Mouse (Mus musculus) embryonic facial prominence, embryonic 14.5 days (tissue): Measurements from ENCODE around the gene Rell1. TPM values are rescaled to one million over a fixed set of nuclear protein-coding genes. Genes with fewer than 3 reads are reported as not detected.

Experiments
- ATAC-seq: fragments of 200-750 bp; cut with Nextera tagmentation; 2 replicates; pipeline ENCODE4 v1.8.0; 2017; ENCODE audit warnings: low read depth, moderate number of reproducible peaks, moderate TSS enrichment
- DNase-seq: peaks from one replicate; pipeline ENCODE4 v3.0.0-alpha.2; 2015; ENCODE audit warnings: low spot score
- H3K27ac ChIP-seq: fragments of 300-500 bp; sonication (generic); replicated peaks from 2 replicates; pipeline ENCODE4 v1.5.1; 2014; ENCODE audit warnings: low read depth, mild to moderate bottlenecking, low read length, moderate library complexity
- H3K27me3 ChIP-seq: fragments of 300-500 bp; sonication (generic); replicated peaks from 2 replicates; pipeline ENCODE4 v1.6.1; 2014; ENCODE audit warnings: low read length; ENCODE audit not compliant: control insufficient read depth, insufficient read depth
- H3K36me3 ChIP-seq: fragments of 300-500 bp; sonication (generic); 2 replicates; pipeline ENCODE4 v1.6.1; 2014; ENCODE audit warnings: low read length, mixed read lengths; ENCODE audit not compliant: control insufficient read depth, insufficient read depth
- H3K4me1 ChIP-seq: fragments of 300-500 bp; sonication (generic); 2 replicates; pipeline ENCODE4 v1.6.1; 2014; ENCODE audit warnings: antibody characterized with exemption, low read length; ENCODE audit not compliant: control insufficient read depth, insufficient read depth
- H3K4me2 ChIP-seq: fragments of 300-500 bp; sonication (generic); 2 replicates; pipeline ENCODE4 v1.6.1; 2014; ENCODE audit warnings: low read depth, mild to moderate bottlenecking, low read length, moderate library complexity, mixed read lengths
- H3K4me3 ChIP-seq: fragments of 300-500 bp; sonication (generic); 2 replicates; pipeline ENCODE4 v1.5.1; 2014; ENCODE audit warnings: low read depth, mild to moderate bottlenecking, low read length
- H3K9ac ChIP-seq: fragments of 300-500 bp; sonication (generic); 2 replicates; pipeline ENCODE4 v1.6.1; 2014; ENCODE audit warnings: low read depth, mild to moderate bottlenecking, low read length, moderate library complexity, mixed read lengths
- H3K9me3 ChIP-seq: fragments of 300-500 bp; sonication (generic); 2 replicates; pipeline ENCODE4 v1.6.1; 2016; ENCODE audit warnings: low read length; ENCODE audit not compliant: control insufficient read depth
- WGBS: fragments of 180-500 bp; shearing (Covaris S2); extraction: QIAGEN DNeasy Blood & Tissue Kit; methylation state at CpG from one replicate; pipeline ENCODE4 v1.1.7; 2014; 5-methylcytosine and 5-hydroxymethylcytosine counted together
- polyA plus RNA-seq: library from polyadenylated mRNA; unstranded; fragments of >200 nt; fragmentation: Nextera tagmentation; extraction: Ambion mirVana; gene quantifications from 2 replicates; pipeline ENCODE4 v1.2.1, GENCODE M21; 2014

The Rell1 gene
- polyA plus RNA-seq, 1 experiment from 2014 or later, result 14.1 TPM

DNA sequence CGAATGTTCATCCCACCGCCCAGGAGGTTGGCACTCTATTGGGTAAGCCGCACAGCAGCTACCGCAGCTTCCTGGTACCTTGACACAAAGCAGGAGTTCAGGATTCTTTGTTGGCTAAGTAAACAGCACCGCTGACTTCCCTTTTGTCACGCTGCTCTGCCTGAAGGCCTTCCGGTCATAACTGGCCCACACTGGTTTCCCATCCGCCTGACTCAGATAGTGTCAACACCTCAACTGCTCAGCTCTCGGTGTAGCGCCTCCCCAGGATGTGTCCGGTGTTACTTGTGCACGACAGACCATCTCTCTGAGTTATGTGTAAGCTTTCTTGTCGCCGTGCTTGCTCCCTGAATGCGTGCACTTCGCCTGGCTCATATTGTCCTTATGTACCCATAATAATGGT lies 93.8 kb downstream of the Rell1 start:
- H3K4me2 ChIP-seq, result no peak overlapping the region
- no peak overlapping the region for H3K9ac ChIP-seq
- ATAC-seq, result peak; percentile 42; the same call in 1 of the 2 replicates
- no peaks in the 10 kb centered on the region for H3K27me3 ChIP-seq
- no peaks in the 10 kb centered on the region for H3K36me3 ChIP-seq
- WGBS, result 54% methylated on average over 16 of the region's 16 CpGs
- H3K4me3 ChIP-seq, result no peak overlapping the region
- H3K9me3 ChIP-seq, result no peaks in the 10 kb centered on the region
- H3K27ac ChIP-seq, result no peak overlapping the region
- peak; percentile 21 for DNase-seq
- peaks cover 6% of the 10 kb centered on the region; the same call in 1 of the 2 replicates for H3K4me1 ChIP-seq

DNA sequence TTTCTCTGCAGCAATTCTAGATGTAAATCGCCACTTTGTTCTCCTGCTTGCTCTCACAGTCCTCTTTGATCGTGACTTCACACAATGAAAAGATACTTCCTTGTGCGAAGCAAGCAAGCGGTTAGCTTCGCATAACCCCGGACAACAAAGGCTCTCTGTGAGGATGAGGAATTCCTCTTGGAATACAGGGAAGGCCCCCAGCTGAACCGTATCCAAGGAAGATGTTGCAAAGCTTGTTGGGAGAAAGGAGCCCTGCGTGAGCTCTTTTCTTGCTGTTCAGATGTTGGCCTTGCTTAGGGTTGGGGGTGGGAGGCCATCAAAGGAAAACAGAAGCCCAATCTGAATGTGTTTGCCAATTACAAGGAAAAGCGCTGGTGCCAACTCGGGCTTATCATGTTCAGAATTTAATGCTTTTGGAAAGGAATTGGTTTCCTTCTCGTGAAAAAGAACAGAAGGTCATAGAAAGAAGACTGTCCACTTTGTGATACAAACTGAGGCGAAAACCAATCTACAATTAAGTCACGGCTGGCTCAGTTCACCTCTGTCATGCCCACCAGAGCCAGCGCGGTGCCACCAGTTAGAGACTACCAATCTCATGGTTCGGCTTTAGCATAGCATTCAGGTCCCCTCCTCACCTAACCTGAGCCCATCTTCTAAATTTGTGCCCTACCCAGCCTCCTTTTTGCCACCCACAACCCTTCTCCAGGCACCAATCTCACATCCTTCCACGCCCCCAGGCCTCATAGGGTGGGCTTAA lies 96.3 kb downstream of the Rell1 start:
- no peaks in the 10 kb centered on the region for H3K27me3 ChIP-seq
- ATAC-seq (peak; percentile 48; the same call in 1 of the 2 replicates), DNase-seq (peak; percentile 70)
- no peak overlapping the region for H3K4me3 ChIP-seq
- no peak overlapping the region; the same call in 1 of the 2 replicates for H3K27ac ChIP-seq
- H3K36me3 ChIP-seq, result no peaks in the 10 kb centered on the region
- H3K4me1 ChIP-seq, result peaks cover 15% of the 10 kb centered on the region
- H3K9me3 ChIP-seq, result no peaks in the 10 kb centered on the region
- H3K4me2 ChIP-seq, result no peak overlapping the region
- 51% methylated on average over 17 of the region's 17 CpGs for WGBS
- no peak overlapping the region for H3K9ac ChIP-seq

- Histone ChIP-seq H3K36me3 (no peaks in the 10 kb centered on the region), H3K9ac (no peak overlapping the region), H3K4me3 (no peak overlapping the region), H3K9me3 (no peaks in the 10 kb centered on the region), H3K4me1 (peaks cover 18% of the 10 kb centered on the region), H3K27me3 (no peaks in the 10 kb centered on the region), H3K4me2 (no peak overlapping the region), H3K27ac (no peak overlapping the region)
- DNase-seq (peak; percentile 16), ATAC-seq (no peak)
- 32% methylated on average over 3 of the region's 3 CpGs for WGBS
These were observed 101.3 kb downstream of the Rell1 start for GRCm38 (mm10) chr5:63867421-63867820.

DNA sequence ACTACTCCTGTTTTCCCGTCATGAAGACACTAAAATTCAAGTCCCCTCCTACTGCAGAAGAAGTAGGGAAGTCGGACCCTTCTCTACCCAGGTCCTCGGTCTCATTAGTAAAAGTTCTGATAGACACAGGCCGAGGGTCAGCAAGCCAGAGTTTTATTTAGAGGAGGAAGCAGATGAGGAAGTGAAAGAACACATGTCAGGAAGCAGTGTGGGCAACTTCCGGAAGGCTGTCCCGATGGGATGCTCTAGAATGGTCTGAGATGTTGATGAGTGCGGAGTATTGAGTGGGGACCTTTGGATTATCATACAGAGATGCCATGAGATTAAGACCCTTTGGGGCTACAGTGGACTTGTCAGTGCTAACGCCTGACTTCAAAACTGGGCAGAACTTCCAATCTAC lies 109.8 kb downstream of the Rell1 start:
- H3K4me1 ChIP-seq, result no peaks in the 10 kb centered on the region
- WGBS, result 86% methylated on average over 8 of the region's 8 CpGs
- ATAC-seq (no peak), DNase-seq (no peak)
- H3K36me3 ChIP-seq, result no peaks in the 10 kb centered on the region
- H3K4me3 ChIP-seq, result no peak overlapping the region
- H3K27me3 ChIP-seq, result no peaks in the 10 kb centered on the region
- H3K4me2 ChIP-seq, result no peak overlapping the region
- no peak overlapping the region for H3K27ac ChIP-seq
- H3K9ac ChIP-seq, result no peak overlapping the region
- no peaks in the 10 kb centered on the region for H3K9me3 ChIP-seq

Other genes with a start within 250 kb of the Rell1 start
- gene 0610040J01Rik, start 156.5 kb downstream of the Rell1 start, polyA plus RNA-seq, result 3.9 and 4.4 TPM in 2 replicates
- 24.5 and 28.9 TPM in 2 replicates for gene Pgm2, start 124.1 kb upstream of the Rell1 start, polyA plus RNA-seq
- 19.1 and 21.5 TPM in 2 replicates for gene Tbc1d1, start 187.4 kb upstream of the Rell1 start, polyA plus RNA-seq